Mouse (Mus musculus) cortical plate, adult 2 months (tissue): ENCODE results near the gene Commd1.

Experiments
- CTCF ChIP-seq: fragments of 200-500 bp; IDR thresholded peaks from 2 replicates; pipeline ENCODE4 v1.5.1; 2011; ENCODE audit warnings: mild to moderate bottlenecking, control low read depth, low read length; ENCODE audit not compliant: insufficient read depth; ENCODE audit errors: extremely low read depth
- POLR2A ChIP-seq: fragments of 200-500 bp; IDR thresholded peaks from 2 replicates; pipeline ENCODE4 v1.6.1; 2011; ENCODE audit warnings: mild to moderate bottlenecking, low read length, control low read depth; ENCODE audit not compliant: insufficient read depth; ENCODE audit errors: extremely low read depth

- TF ChIP-seq CTCF, result no peak
- no peak for TF ChIP-seq POLR2A
Observed at GRCm38 (mm10) chr11:23020841-23021240, 38.7 kb upstream of the Commd1 start.
